Mouse (Mus musculus) liver, embryonic 11.5 days (tissue): ENCODE results near the gene Tmem132b. TPM values are rescaled to one million over a fixed set of nuclear protein-coding genes. Genes with fewer than 3 reads are reported as not detected.

ENCODE experiments used
- ATAC-seq: fragments of 200-750 bp; cut with Nextera tagmentation; replicated peaks from 2 replicates; pipeline ENCODE4 v1.8.0; 2017; ENCODE audit warnings: moderate number of reproducible peaks, mild to moderate bottlenecking, moderate TSS enrichment, moderate library complexity; ENCODE audit not compliant: low FRiP score
- DNase-seq: peaks from one replicate; pipeline ENCODE4 v3.0.0-alpha.2; 2017; ENCODE audit warnings: low spot score
- H3K27ac ChIP-seq: fragments of 300-500 bp; sonication (generic); 2 replicates; pipeline ENCODE4 v1.5.1; 2014; ENCODE audit warnings: mild to moderate bottlenecking, low read depth, low read length, control low read depth
- H3K27me3 ChIP-seq: fragments of 300-500 bp; sonication (generic); replicated peaks from 2 replicates; pipeline ENCODE4 v1.6.1; 2014; ENCODE audit warnings: low read length, mixed read lengths; ENCODE audit not compliant: control insufficient read depth, insufficient read depth
- H3K36me3 ChIP-seq: fragments of 300-500 bp; sonication (generic); 2 replicates; pipeline ENCODE4 v1.6.1; 2014; ENCODE audit warnings: mild to moderate bottlenecking, low read length, moderate library complexity, mixed read lengths; ENCODE audit not compliant: control insufficient read depth, insufficient read depth
- H3K4me1 ChIP-seq: fragments of 300-500 bp; sonication (generic); replicated peaks from 2 replicates; pipeline ENCODE4 v1.6.1; 2014; ENCODE audit warnings: low read length, mixed read lengths; ENCODE audit not compliant: control insufficient read depth, insufficient read depth
- H3K4me2 ChIP-seq: fragments of 300-500 bp; sonication (generic); 2 replicates; pipeline ENCODE4 v1.6.1; 2014; ENCODE audit warnings: mild to moderate bottlenecking, control low read depth, moderate library complexity
- H3K4me3 ChIP-seq: fragments of 300-500 bp; sonication (generic); 2 replicates; pipeline ENCODE4 v1.5.1; 2014; ENCODE audit warnings: low read depth, low read length, control low read depth
- H3K9ac ChIP-seq: fragments of 300-500 bp; sonication (generic); 2 replicates; pipeline ENCODE4 v1.6.1; 2014; ENCODE audit warnings: low read depth, low read length, control low read depth
- H3K9me3 ChIP-seq: fragments of 300-500 bp; sonication (generic); 2 replicates; pipeline ENCODE4 v1.6.1; 2016; ENCODE audit warnings: low read length, inconsistent platforms, mixed read lengths; ENCODE audit not compliant: control insufficient read depth
- WGBS: fragments of 180-500 bp; shearing (Covaris S2); extraction: QIAGEN DNeasy Blood & Tissue Kit; methylation state at CpG from one replicate; pipeline ENCODE4 v1.1.7; 2014; 5-methylcytosine and 5-hydroxymethylcytosine counted together
- polyA plus RNA-seq: library from polyadenylated mRNA; unstranded; fragments of >200 nt; fragmentation: Nextera tagmentation; extraction: Ambion mirVana; gene quantifications from 2 replicates; pipeline ENCODE4 v1.2.1, GENCODE M21; 2014

Tmem132b gene
- polyA plus RNA-seq, 1 experiment from 2014 or later = 0.15 TPM

DNA sequence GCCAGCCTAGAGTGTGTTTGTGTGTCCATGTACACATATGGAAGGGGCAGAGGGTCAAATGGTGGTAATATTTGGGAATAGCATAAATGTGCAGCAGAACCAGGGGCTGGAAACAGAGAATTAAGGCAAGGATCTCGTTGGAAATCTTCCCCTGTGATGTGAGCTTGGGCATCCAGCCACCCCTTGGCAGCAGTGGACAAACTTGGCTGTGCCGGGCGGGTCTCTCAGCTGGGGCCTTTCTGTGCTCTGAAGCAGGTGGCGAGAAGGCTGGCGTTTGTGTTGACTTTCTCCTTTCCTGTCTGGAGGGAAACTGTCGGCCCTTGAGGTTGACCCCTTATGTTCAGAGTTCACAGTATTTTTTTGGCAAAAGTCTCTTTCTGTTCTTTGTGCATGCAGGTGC, 235.4 kb downstream of the Tmem132b start:
- DNase-seq (no peak), ATAC-seq (no peak)
- Histone ChIP-seq H3K27ac (no peak overlapping the region), H3K9ac (no peak overlapping the region), H3K4me2 (no peak overlapping the region), H3K27me3 (no peaks in the 10 kb centered on the region), H3K9me3 (peaks cover 3% of the 10 kb centered on the region; the same call in 1 of the 2 replicates), H3K4me3 (no peak overlapping the region), H3K4me1 (no peaks in the 10 kb centered on the region), H3K36me3 (no peaks in the 10 kb centered on the region)
- 73% methylated on average over 6 of the region's 6 CpGs for WGBS

DNA sequence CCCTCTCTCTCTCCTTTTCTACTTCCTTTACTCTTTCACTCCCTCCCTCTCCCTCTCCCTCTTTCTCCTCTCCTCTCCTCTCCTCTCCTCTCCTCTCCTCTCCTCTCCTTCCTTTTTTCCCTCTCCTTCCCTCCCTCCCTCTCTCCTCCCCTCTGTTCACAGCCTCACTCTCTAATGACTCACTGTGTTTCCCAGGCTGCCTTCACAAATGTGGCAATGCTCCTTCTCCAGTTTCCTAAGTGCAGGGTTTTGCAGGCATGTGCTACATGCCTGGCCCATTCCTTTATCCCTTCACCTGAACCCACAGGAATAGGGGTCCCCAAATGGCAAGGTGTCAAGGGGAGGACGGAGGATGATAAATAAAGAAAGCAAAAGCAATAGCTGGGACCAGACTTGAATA, 236.4 kb downstream of the Tmem132b start:
- DNase-seq = no peak
- H3K27me3 ChIP-seq = no peaks in the 10 kb centered on the region
- H3K9me3 ChIP-seq = peaks cover 3% of the 10 kb centered on the region
- H3K9ac ChIP-seq = no peak overlapping the region
- no peak for ATAC-seq
- H3K27ac ChIP-seq = no peak overlapping the region
- H3K36me3 ChIP-seq = no peaks in the 10 kb centered on the region
- WGBS = 55% methylated on average over 1 of the region's 1 CpGs
- H3K4me3 ChIP-seq = no peak overlapping the region
- H3K4me2 ChIP-seq = no peak overlapping the region
- H3K4me1 ChIP-seq = no peaks in the 10 kb centered on the region

DNA sequence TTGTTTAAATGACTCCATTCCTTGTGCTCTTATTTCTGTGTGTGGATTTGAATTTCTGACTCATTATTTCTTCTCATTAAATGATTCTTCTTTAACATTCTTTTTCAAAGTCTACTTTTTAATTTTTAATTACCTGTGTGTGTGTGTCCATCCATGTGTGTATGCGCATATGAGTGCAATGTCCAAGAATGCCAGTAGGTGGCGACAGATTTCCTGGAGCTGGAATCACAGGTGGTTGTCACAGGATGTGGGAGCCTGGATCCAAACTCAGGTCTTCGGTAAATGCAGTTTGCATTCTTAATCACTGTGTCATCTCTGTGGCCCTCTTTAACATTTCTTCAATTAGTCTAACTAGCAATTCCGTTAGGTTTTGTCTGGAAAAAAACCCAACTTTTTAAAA, 240.7 kb downstream of the Tmem132b start:
- no peak overlapping the region for H3K4me3 ChIP-seq
- no peak overlapping the region for H3K4me2 ChIP-seq
- ATAC-seq = no peak
- H3K4me1 ChIP-seq = no peaks in the 10 kb centered on the region
- H3K9ac ChIP-seq = no peak overlapping the region
- peaks cover 5% of the 10 kb centered on the region for H3K9me3 ChIP-seq
- no peaks in the 10 kb centered on the region for H3K36me3 ChIP-seq
- WGBS = 79% methylated on average over 4 of the region's 4 CpGs
- H3K27me3 ChIP-seq = no peaks in the 10 kb centered on the region
- H3K27ac ChIP-seq = no peak overlapping the region
- DNase-seq = no peak

DNA sequence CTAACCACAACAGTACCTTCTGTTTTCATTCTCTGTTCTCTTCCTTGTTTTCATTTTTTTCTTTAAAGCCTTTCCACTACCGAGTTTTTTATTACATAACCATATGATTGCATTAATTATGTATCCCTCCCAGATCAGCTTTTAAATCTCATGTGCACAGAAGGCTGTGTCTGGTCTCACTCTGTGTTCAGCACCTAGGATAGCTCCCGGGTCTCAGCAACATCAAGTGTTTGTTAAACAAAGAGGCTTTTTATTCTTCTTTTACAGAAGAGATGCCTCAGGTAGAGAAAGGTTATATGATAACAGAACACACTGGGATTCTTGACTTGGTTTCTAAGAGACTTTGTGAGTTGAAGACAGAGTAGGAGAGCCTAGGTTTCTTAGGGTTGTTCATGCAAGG, 241.2 kb downstream of the Tmem132b start:
- H3K4me1 ChIP-seq = no peaks in the 10 kb centered on the region
- no peaks in the 10 kb centered on the region for H3K27me3 ChIP-seq
- H3K36me3 ChIP-seq = no peaks in the 10 kb centered on the region
- H3K9ac ChIP-seq = no peak overlapping the region
- H3K4me2 ChIP-seq = no peak overlapping the region
- DNase-seq (no peak), ATAC-seq (no peak)
- H3K4me3 ChIP-seq = no peak overlapping the region
- H3K27ac ChIP-seq = no peak overlapping the region
- 44% methylated on average over 2 of the region's 2 CpGs for WGBS
- H3K9me3 ChIP-seq = peaks cover 5% of the 10 kb centered on the region

DNA sequence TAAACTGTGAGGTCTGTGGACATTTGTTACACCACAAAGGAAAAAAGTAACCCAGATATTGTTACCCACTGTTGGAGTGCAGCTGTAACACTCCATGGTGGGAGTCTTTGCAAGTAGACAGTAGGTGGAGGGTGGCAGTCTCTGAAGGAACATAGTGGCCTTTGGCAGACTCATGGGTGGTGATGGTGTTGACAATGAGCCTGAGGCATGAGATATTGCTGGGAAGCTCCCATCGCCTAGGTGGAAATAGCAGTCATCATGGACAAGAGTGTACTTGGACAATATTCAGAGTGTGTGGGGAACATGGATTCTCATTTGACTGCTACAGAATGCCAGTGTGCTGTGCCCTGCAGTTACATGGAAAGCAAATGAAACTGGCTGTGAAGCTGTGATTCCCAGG, 248.8 kb downstream of the Tmem132b start:
- Histone ChIP-seq H3K9me3 (peaks cover 14% of the 10 kb centered on the region; the same call in 1 of the 2 replicates), H3K4me2 (no peak overlapping the region), H3K36me3 (no peaks in the 10 kb centered on the region), H3K4me3 (no peak overlapping the region), H3K27me3 (no peaks in the 10 kb centered on the region), H3K4me1 (no peaks in the 10 kb centered on the region), H3K27ac (no peak overlapping the region), H3K9ac (no peak overlapping the region)
- no peak for ATAC-seq
- WGBS = 92% methylated on average over 1 of the region's 1 CpGs
- DNase-seq = no peak

DNA sequence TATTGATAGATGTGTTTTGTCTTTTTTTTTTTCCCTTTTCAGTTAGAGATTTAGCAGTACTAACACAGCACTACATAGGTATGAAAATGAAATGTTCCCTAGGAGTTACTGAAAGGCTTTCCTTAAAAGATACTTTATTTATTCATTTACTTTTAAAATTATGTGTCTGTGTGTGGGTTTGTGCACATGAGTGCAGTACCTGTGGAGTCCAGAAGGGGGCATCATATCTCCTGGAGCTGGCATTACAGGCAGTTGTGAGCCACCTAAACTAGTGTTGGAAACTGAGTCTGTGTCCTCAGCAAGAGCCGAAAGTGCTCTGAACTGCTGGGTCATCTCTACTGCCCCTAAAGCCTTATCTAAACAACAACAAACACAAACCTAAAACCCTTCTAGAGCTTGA, 261.1 kb downstream of the Tmem132b start:
- Histone ChIP-seq H3K4me2 (no peak overlapping the region), H3K4me3 (no peak overlapping the region), H3K4me1 (no peaks in the 10 kb centered on the region), H3K9me3 (peaks cover 7% of the 10 kb centered on the region), H3K27ac (no peak overlapping the region), H3K9ac (no peak overlapping the region), H3K36me3 (no peaks in the 10 kb centered on the region), H3K27me3 (no peaks in the 10 kb centered on the region)
- DNase-seq (no peak), ATAC-seq (no peak)
- WGBS = 89% methylated on average over 1 of the region's 1 CpGs

DNA sequence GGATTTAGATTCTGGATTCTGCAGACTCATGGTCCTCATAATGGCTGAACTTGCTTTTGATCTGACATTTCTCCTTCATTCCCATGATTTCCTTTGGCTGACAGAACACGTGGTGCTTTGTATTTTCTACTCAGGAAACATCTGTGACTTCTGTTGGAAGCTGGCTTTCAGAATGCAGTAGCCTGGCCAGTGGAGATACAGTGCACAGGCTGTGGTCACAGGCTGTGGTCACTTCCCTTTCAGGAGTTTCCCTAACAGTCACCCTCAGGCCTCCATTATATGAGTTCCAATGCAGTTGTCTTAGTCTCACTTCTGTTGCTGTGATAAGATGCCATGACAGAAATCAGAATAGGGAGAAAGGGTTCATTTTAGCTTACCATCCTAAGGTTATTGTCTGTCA, 262.7 kb downstream of the Tmem132b start:
- no peaks in the 10 kb centered on the region for H3K4me1 ChIP-seq
- H3K36me3 ChIP-seq = no peaks in the 10 kb centered on the region
- no peak overlapping the region for H3K4me2 ChIP-seq
- no peak overlapping the region for H3K27ac ChIP-seq
- no peak overlapping the region for H3K9ac ChIP-seq
- ATAC-seq = no peak
- H3K27me3 ChIP-seq = no peaks in the 10 kb centered on the region
- no peak for DNase-seq
- H3K4me3 ChIP-seq = no peak overlapping the region
- H3K9me3 ChIP-seq = peaks cover 2% of the 10 kb centered on the region; the same call in 1 of the 2 replicates
- 37% methylated on average over 1 of the region's 1 CpGs for WGBS

DNA sequence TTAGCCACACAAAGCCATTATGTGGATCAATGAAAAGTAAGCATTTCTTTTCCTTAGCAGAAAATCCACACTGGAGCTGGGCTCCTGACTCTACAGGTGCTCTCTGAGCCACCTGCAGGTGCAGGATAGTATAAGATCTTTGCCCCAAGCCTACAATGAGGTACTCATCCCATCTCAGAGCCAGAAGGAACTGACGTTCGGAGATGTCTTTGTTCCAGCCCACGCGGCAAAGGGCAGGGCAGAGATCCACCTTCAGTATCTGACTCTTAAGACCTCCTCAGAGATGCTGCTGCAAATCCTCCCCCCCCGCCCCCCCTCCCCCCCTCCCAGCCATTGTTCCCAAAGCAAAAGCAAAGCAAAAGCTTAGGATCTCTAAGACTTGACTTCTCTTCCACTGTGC, 268.0 kb downstream of the Tmem132b start:
- 50% methylated on average over 5 of the region's 5 CpGs for whole genome bisulfite sequencing
- H3K9ac ChIP-seq = no peak overlapping the region
- DNase-seq (no peak), ATAC-seq (no peak)
- no peaks in the 10 kb centered on the region for H3K4me1 ChIP-seq
- no peak overlapping the region for H3K27ac ChIP-seq
- no peaks in the 10 kb centered on the region for H3K9me3 ChIP-seq
- H3K36me3 ChIP-seq = no peaks in the 10 kb centered on the region
- no peak overlapping the region for H3K4me3 ChIP-seq
- H3K4me2 ChIP-seq = no peak overlapping the region
- H3K27me3 ChIP-seq = no peaks in the 10 kb centered on the region

DNA sequence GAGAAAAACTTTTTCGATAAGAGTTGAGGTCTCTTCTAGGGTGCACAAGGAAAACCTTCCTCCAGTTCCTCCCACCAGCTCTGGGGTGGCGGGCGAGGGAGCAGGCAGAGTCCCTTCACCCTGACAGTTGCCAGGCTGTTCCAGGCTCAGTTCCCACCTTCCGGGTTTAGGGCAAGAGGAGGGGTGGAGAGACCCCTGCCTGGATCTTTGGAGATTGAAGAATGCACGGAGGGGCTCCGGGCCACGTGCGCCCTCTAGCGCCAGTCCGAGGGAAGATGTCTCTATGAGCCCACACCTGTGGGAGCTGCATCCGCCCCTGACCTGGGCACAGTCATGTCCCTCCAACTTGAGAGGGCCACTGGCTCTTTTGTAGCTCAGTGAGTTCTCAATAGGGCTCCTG, 268.5 kb downstream of the Tmem132b start:
- Histone ChIP-seq H3K9me3 (peaks cover 2% of the 10 kb centered on the region; the same call in 1 of the 2 replicates), H3K4me1 (no peaks in the 10 kb centered on the region), H3K27ac (no peak overlapping the region), H3K4me3 (no peak overlapping the region), H3K9ac (no peak overlapping the region), H3K36me3 (no peaks in the 10 kb centered on the region), H3K27me3 (no peaks in the 10 kb centered on the region), H3K4me2 (no peak overlapping the region)
- no peak for ATAC-seq
- no peak for DNase-seq
- 15% methylated on average over 11 of the region's 11 CpGs for WGBS
